Mouse (Mus musculus) heart, embryonic 13.5 days (tissue): ENCODE data around the gene Gtpbp8. TPM values are rescaled to one million over a fixed set of nuclear protein-coding genes. Genes with fewer than 3 reads are reported as not detected.

Experiments
- ATAC-seq: fragments of 200-750 bp; cut with Nextera tagmentation; 2 replicates; pipeline ENCODE4 v1.8.0; 2017; ENCODE audit warnings: moderate TSS enrichment; ENCODE audit not compliant: insufficient number of reproducible peaks, low FRiP score, low TSS enrichment; ENCODE audit errors: extremely low read depth
- H3K27ac ChIP-seq: fragments of 300-500 bp; sonication (generic); replicated peaks from 2 replicates; pipeline ENCODE4 v1.5.1; 2015; ENCODE audit warnings: moderate library complexity, mild to moderate bottlenecking, inconsistent platforms
- H3K27me3 ChIP-seq: fragments of 300-500 bp; sonication (generic); replicated peaks from 2 replicates; pipeline ENCODE4 v1.6.1; 2015; ENCODE audit warnings: mild to moderate bottlenecking, inconsistent platforms
- H3K36me3 ChIP-seq: fragments of 300-500 bp; sonication (generic); 2 replicates; pipeline ENCODE4 v1.6.1; 2015; ENCODE audit warnings: mild to moderate bottlenecking, inconsistent platforms
- H3K4me1 ChIP-seq: fragments of 300-500 bp; sonication (generic); 2 replicates; pipeline ENCODE4 v1.6.1; 2015; ENCODE audit warnings: inconsistent platforms
- H3K4me2 ChIP-seq: fragments of 300-500 bp; sonication (generic); 2 replicates; pipeline ENCODE4 v1.6.1; 2015; ENCODE audit warnings: inconsistent platforms, mild to moderate bottlenecking, moderate library complexity
- H3K4me3 ChIP-seq: fragments of 300-500 bp; sonication (generic); 2 replicates; pipeline ENCODE4 v1.5.1; 2015; ENCODE audit warnings: moderate library complexity, mild to moderate bottlenecking, inconsistent platforms
- H3K9ac ChIP-seq: fragments of 300-500 bp; sonication (generic); 2 replicates; pipeline ENCODE4 v1.6.1; 2015; ENCODE audit warnings: inconsistent platforms, mild to moderate bottlenecking, moderate library complexity
- H3K9me3 ChIP-seq: fragments of 300-500 bp; sonication (generic); 2 replicates; pipeline ENCODE4 v1.6.1; 2016; ENCODE audit warnings: inconsistent platforms
- WGBS: fragments of 180-500 bp; shearing (Covaris S2); methylation state at CpG from one replicate; pipeline ENCODE4 v1.1.7; 2015; ENCODE audit warnings: mixed read lengths; 5-methylcytosine and 5-hydroxymethylcytosine counted together
- polyA plus RNA-seq: library from polyadenylated mRNA; unstranded; fragments of >200 nt; fragmentation: Nextera tagmentation; extraction: Ambion mirVana; gene quantifications from 2 replicates; pipeline ENCODE4 v1.2.1, GENCODE M21; 2015

The Gtpbp8 gene
- polyA plus RNA-seq, 1 experiment from 2014 or later, result 18.3 TPM

GRCm38 (mm10) chr16:44687719-44688420 lies 58.3 kb downstream of the Gtpbp8 start:
- H3K9ac ChIP-seq, result peak overlapping the region; percentile 44

GRCm38 (mm10) chr16:44686991-44687718 lies 59.0 kb downstream of the Gtpbp8 start:
- peak overlapping the region; percentile 31; the same call in 1 of the 2 replicates for H3K4me3 ChIP-seq
- no peak for ATAC-seq
- H3K27ac ChIP-seq, result no peak overlapping the region
- H3K4me1 ChIP-seq, result peaks cover 31% of the 10 kb centered on the region
- H3K4me2 ChIP-seq, result peak overlapping the region; percentile 58
- H3K9ac ChIP-seq, result peak overlapping the region; percentile 44
- peaks cover 8% of the 10 kb centered on the region for H3K9me3 ChIP-seq
- WGBS, result 47% methylated on average over 20 of the region's 20 CpGs
- 0 out of 2 replicates have a peak, but pooled peaks cover 7% of the 10 kb centered on the region for H3K27me3 ChIP-seq
- H3K36me3 ChIP-seq, result no peaks in the 10 kb centered on the region

More at GRCm38 (mm10) chr16:44687719-44688420, 58.3 kb downstream of the Gtpbp8 start:
- Histone ChIP-seq H3K27ac (no peak overlapping the region), H3K4me1 (peaks cover 31% of the 10 kb centered on the region), H3K9me3 (0 out of 2 replicates have a peak, but pooled peaks cover 2% of the 10 kb centered on the region), H3K27me3 (0 out of 2 replicates have a peak, but pooled peaks cover 7% of the 10 kb centered on the region), H3K36me3 (no peaks in the 10 kb centered on the region), H3K4me3 (peak overlapping the region; percentile 31), H3K4me2 (peak overlapping the region; percentile 58)
- no peak for ATAC-seq
- WGBS, result 5% methylated on average over 18 of the region's 18 CpGs

Other genes starting within 250 kb of the Gtpbp8 start
- 7.8 and 10.0 TPM in 2 replicates for gene Boc, start 187.5 kb downstream of the Gtpbp8 start, polyA plus RNA-seq
- gene Nepro, start 22.1 kb downstream of the Gtpbp8 start, polyA plus RNA-seq, result 5.7 and 5.9 TPM in 2 replicates
- 1.2 and 1.7 TPM in 2 replicates for gene Cd200r1, start 19.4 kb upstream of the Gtpbp8 start, polyA plus RNA-seq
- gene Cd200r4, start 65.4 kb upstream of the Gtpbp8 start, polyA plus RNA-seq, result not detected in 2 replicates
- 0.10 and 0.35 TPM in 2 replicates for gene Cd200r2, start 120.7 kb upstream of the Gtpbp8 start, polyA plus RNA-seq
- gene Cd200r3, start 197.3 kb upstream of the Gtpbp8 start, polyA plus RNA-seq, result 0.15 and 0.27 TPM in 2 replicates